8 mouse cellular contexts compared by ENCODE assay signal in genomic region chr2:24763115-24763557, GRCm38 (mm10). TPM values are rescaled to one million over a fixed set of nuclear protein-coding genes. Genes with fewer than 3 reads are reported as not detected.
DNase-seq lines count a peak whose midpoint lies in the region; ATAC-seq and TF ChIP-seq lines count a peak whose summit lies in the region.

Gene Cacna1b, minus strand, starts transcription at chr2:24763152.

- DNase-seq in Muller cell, postnatal 12 days (ENCODE audit: inconsistent ontology term): peak; percentile 75
- peak; percentile 70 for DNase-seq in brain, embryonic 18.5 days (ENCODE audit: low read depth, low spot score)
- no peak for DNase-seq in heart, postnatal 0 days (ENCODE audit: low spot score)
- DNase-seq in layer of hippocampus, postnatal 36 days: peak; percentile 91
- peak; percentile 55 to 62 for DNase-seq in lung, postnatal 4 days
- DNase-seq in right cerebral cortex, postnatal 25 days: peak; percentile 93
- DNase-seq in adipocyte (ENCODE audit: low spot score): no peak

- TF ChIP-seq EP300 in heart, postnatal 0 days (IDR thresholded peaks at IDR 0.05; ENCODE audit: low read depth): no peak

- ATAC-seq in heart, postnatal 0 days (ENCODE audit: insufficient read depth, low read depth): peak; percentile 57

- H3K4me3 ChIP-seq in embryonic fibroblast, embryonic 13.5 days (ENCODE audit: insufficient read depth, low read length): peak within 1 kb of the TSS; percentile 53
- H3K4me3 ChIP-seq in heart, postnatal 0 days (ENCODE audit: low read depth, low read length): peak within 1 kb of the TSS; percentile 54

- no peaks in the 10 kb centered on the region for H3K36me3 ChIP-seq in heart, postnatal 0 days (replicated peaks; ENCODE audit: control insufficient read depth, insufficient read depth, low read length)

- H3K27me3 ChIP-seq in heart, postnatal 0 days (ENCODE audit: control insufficient read depth, insufficient read depth, low read length): peaks cover 39% of the 10 kb centered on the region

- no peak for TF ChIP-seq CTCF in embryonic fibroblast, embryonic 13.5 days (IDR thresholded peaks at IDR 0.05; ENCODE audit: borderline replicate concordance, insufficient read depth, low read length)
- no peak for TF ChIP-seq CTCF in heart, postnatal 0 days (IDR thresholded peaks at IDR 0.05; ENCODE audit: low read depth)

- no peak within 1 kb of the TSS for H3K9ac ChIP-seq in heart, postnatal 0 days (replicated peaks; ENCODE audit: low read depth, low read length)

- peaks cover 3% of the 10 kb centered on the region; the same call in 1 of the 2 replicates for H3K4me1 ChIP-seq in embryonic fibroblast, embryonic 13.5 days (ENCODE audit: control insufficient read depth, insufficient read depth, low read length)
- H3K4me1 ChIP-seq in heart, postnatal 0 days (ENCODE audit: control insufficient read depth, insufficient read depth): peaks cover 16% of the 10 kb centered on the region

- H3K9me3 ChIP-seq in heart, postnatal 0 days (replicated peaks; ENCODE audit: control insufficient read depth, low read length): no peaks in the 10 kb centered on the region

- peak within 1 kb of the TSS; percentile 86 for H3K4me2 ChIP-seq in heart, postnatal 0 days (ENCODE audit: low read depth, low read length)

- TF ChIP-seq POLR2A in embryonic fibroblast, embryonic 13.5 days (IDR thresholded peaks at IDR 0.05; ENCODE audit: low read depth, low read length): peak; percentile 63

- H3K27ac ChIP-seq in embryonic fibroblast, embryonic 13.5 days (ENCODE audit: insufficient read depth, low read length): no peak within 1 kb of the TSS
- H3K27ac ChIP-seq in heart, postnatal 0 days (ENCODE audit: low read depth): no peak within 1 kb of the TSS

- under 1% methylated on average over 40 of the region's 42 CpGs for WGBS in heart, postnatal 0 days

RNA-seq across cellular contexts. Expression of gene Cacna1b, which starts in this region (rescaled TPM):
- polyA plus RNA-seq in embryonic fibroblast, embryonic 13.5 days (2011; ENCODE audit: insufficient read length, low read depth, missing spikeins): 1.3 and 1.4 TPM in 2 replicates
- 0.31 TPM in 1 of 2 replicates, not detected in the other for total RNA-seq in heart, postnatal 0 days (2014; rRNA removed; ENCODE audit: low replicate concordance)
- polyA plus RNA-seq in heart, postnatal 0 days (2015; fragmentation: Nextera tagmentation; extraction: Ambion mirVana): 0.01 TPM in 1 of 2 replicates, not detected in the other
- 10 to 100 TPM; 71.3 to 77.8 TPM for total RNA-seq in layer of hippocampus, postnatal 36 days (2021)

Comparison
In these comparisons a context has a peak if more than half of its experiments do, and no peak if none do; other contexts are left out.
1. RNA of gene Cacna1b (total RNA-seq): 71.3 to 77.8 TPM in layer of hippocampus, postnatal 36 days; 0.31 TPM in heart, postnatal 0 days; every median in the first group is over 10 times any median in the second.
2. Peak in ATAC-seq, H3K4me3 ChIP-seq and H3K4me2 ChIP-seq in heart, postnatal 0 days; RNA of the gene not detected or under 1 TPM.
3. DNase-seq: peak in Muller cell, postnatal 12 days (single experiment), brain, embryonic 18.5 days (single experiment), layer of hippocampus, postnatal 36 days (2 of 2), lung, postnatal 4 days (2 of 2) and right cerebral cortex, postnatal 25 days (single experiment); none in heart, postnatal 0 days (single experiment) and adipocyte (single experiment).